Mouse (Mus musculus): ENCODE data around the gene Rag2. TPM values are rescaled to one million over a fixed set of nuclear protein-coding genes. Genes with fewer than 3 reads are reported as not detected.

Gene Rag2
- polyA plus RNA-seq, 1 experiment from 2014 or later = not detected

GRCm38 (mm10) chr2:101660536-101660935 is 36.0 kb downstream of the Rag2 start:
- Histone ChIP-seq H3K4me1 (no peaks in the 10 kb centered on the region), H3K9ac (no peak overlapping the region), H3K4me2 (no peak overlapping the region), H3K27ac (no peak overlapping the region), H3K4me3 (no peak overlapping the region), H3K36me3 (no peaks in the 10 kb centered on the region), H3K9me3 (no peaks in the 10 kb centered on the region), H3K27me3 (0 out of 2 replicates have a peak, but pooled peaks cover 4% of the 10 kb centered on the region)
- WGBS = 61% methylated on average over 2 of the region's 2 CpGs
- ATAC-seq (ENCODE audit: insufficient number of reproducible peaks, low FRiP score, low TSS enrichment, low read depth) = no peak

- peak; percentile 63; the same call in 1 of the 2 replicates for ATAC-seq (ENCODE audit: insufficient number of reproducible peaks, low FRiP score, low TSS enrichment, low read depth)
- H3K27me3 ChIP-seq = 0 out of 2 replicates have a peak, but pooled peaks cover 4% of the 10 kb centered on the region
- H3K9ac ChIP-seq = no peak overlapping the region
- WGBS = 23% methylated on average over 9 of the region's 9 CpGs
- H3K4me3 ChIP-seq = no peak overlapping the region
- H3K4me1 ChIP-seq = no peaks in the 10 kb centered on the region
- H3K27ac ChIP-seq = no peak overlapping the region
- no peaks in the 10 kb centered on the region for H3K9me3 ChIP-seq
- H3K4me2 ChIP-seq = no peak overlapping the region
- H3K36me3 ChIP-seq = no peaks in the 10 kb centered on the region
Measured at GRCm38 (mm10) chr2:101665058-101665702, 40.7 kb downstream of the Rag2 start.

GRCm38 (mm10) chr2:101665703-101666092 is 41.2 kb downstream of the Rag2 start:
- Histone ChIP-seq H3K4me2 (no peak overlapping the region), H3K9ac (no peak overlapping the region), H3K4me1 (no peaks in the 10 kb centered on the region), H3K27ac (no peak overlapping the region), H3K27me3 (0 out of 2 replicates have a peak, but pooled peaks cover 4% of the 10 kb centered on the region), H3K4me3 (no peak overlapping the region), H3K36me3 (no peaks in the 10 kb centered on the region), H3K9me3 (no peaks in the 10 kb centered on the region)
- peak; percentile 4; the same call in 1 of the 2 replicates for ATAC-seq (ENCODE audit: insufficient number of reproducible peaks, low FRiP score, low TSS enrichment, low read depth)
- 83% methylated on average over 3 of the region's 3 CpGs for WGBS

GRCm38 (mm10) chr2:101668751-101669150 is 44.2 kb downstream of the Rag2 start:
- Histone ChIP-seq H3K4me3 (no peak overlapping the region), H3K27me3 (no peaks in the 10 kb centered on the region), H3K9ac (no peak overlapping the region), H3K4me2 (no peak overlapping the region), H3K36me3 (no peaks in the 10 kb centered on the region), H3K9me3 (no peaks in the 10 kb centered on the region), H3K27ac (no peak overlapping the region), H3K4me1 (no peaks in the 10 kb centered on the region)
- 87% methylated on average over 3 of the region's 3 CpGs for WGBS
- no peak for ATAC-seq (ENCODE audit: insufficient number of reproducible peaks, low FRiP score, low TSS enrichment, low read depth)

- WGBS = 70% methylated on average over 3 of the region's 3 CpGs
- H3K9me3 ChIP-seq = no peaks in the 10 kb centered on the region
- H3K4me2 ChIP-seq = no peak overlapping the region
- H3K9ac ChIP-seq = no peak overlapping the region
- H3K4me1 ChIP-seq = no peaks in the 10 kb centered on the region
- 0 out of 2 replicates have a peak overlapping the region, but pooled peaks have one; percentile 43 for H3K27ac ChIP-seq
- H3K4me3 ChIP-seq = no peak overlapping the region
- H3K36me3 ChIP-seq = no peaks in the 10 kb centered on the region
- no peak for ATAC-seq (ENCODE audit: insufficient number of reproducible peaks, low FRiP score, low TSS enrichment, low read depth)
- H3K27me3 ChIP-seq = no peaks in the 10 kb centered on the region
Measured at GRCm38 (mm10) chr2:101673547-101673946, 49.0 kb downstream of the Rag2 start.

- Histone ChIP-seq H3K4me3 (peak within 1 kb of the TSS; percentile 70), H3K4me2 (peak within 1 kb of the TSS; percentile 79), H3K4me1 (peaks cover 7% of the 10 kb centered on the region), H3K9me3 (no peaks in the 10 kb centered on the region), H3K36me3 (no peaks in the 10 kb centered on the region), H3K27me3 (no peaks in the 10 kb centered on the region), H3K9ac (peak within 1 kb of the TSS; percentile 73), H3K27ac (peak within 1 kb of the TSS; percentile 67)
- ATAC-seq (ENCODE audit: insufficient number of reproducible peaks, low FRiP score, low TSS enrichment, low read depth) = peak; percentile 86
- under 1% methylated on average over 68 of the region's 68 CpGs for WGBS
Measured at GRCm38 (mm10) chr2:101678236-101679021, 53.9 kb downstream of the Rag2 start, which contains the start of gene Traf6. TSS of gene Traf6 (plus strand) at chr2:101678429.

- Histone ChIP-seq H3K27ac (no peak overlapping the region), H3K4me3 (peak overlapping the region; percentile 70), H3K36me3 (peaks cover under 1% of the 10 kb centered on the region; the same call in 1 of the 2 replicates), H3K9me3 (no peaks in the 10 kb centered on the region), H3K4me1 (peaks cover 7% of the 10 kb centered on the region), H3K27me3 (no peaks in the 10 kb centered on the region), H3K9ac (peak overlapping the region; percentile 73; the same call in 1 of the 2 replicates), H3K4me2 (peak overlapping the region; percentile 79)
- 4% methylated on average over 15 of the region's 15 CpGs for WGBS
- no peak for ATAC-seq (ENCODE audit: insufficient number of reproducible peaks, low FRiP score, low TSS enrichment, low read depth)
Measured at GRCm38 (mm10) chr2:101679164-101679784, 54.8 kb downstream of the Rag2 start.

Other genes with a start within 250 kb of the Rag2 start
- gene Rag1, start 24.8 kb downstream of the Rag2 start, polyA plus RNA-seq (2015; fragmentation: Nextera tagmentation; extraction: Ambion mirVana) = 0.05 TPM in 2 replicates
- gene B230118H07Rik, start 24.8 kb downstream of the Rag2 start, polyA plus RNA-seq (2015; fragmentation: Nextera tagmentation; extraction: Ambion mirVana) = 45.6 and 49.7 TPM in 2 replicates
- gene Traf6, start 53.7 kb downstream of the Rag2 start, polyA plus RNA-seq (2015; fragmentation: Nextera tagmentation; extraction: Ambion mirVana) = 10.3 and 10.5 TPM in 2 replicates